31 mouse cellular contexts compared by ENCODE assay signal in the genomic region with DNA sequence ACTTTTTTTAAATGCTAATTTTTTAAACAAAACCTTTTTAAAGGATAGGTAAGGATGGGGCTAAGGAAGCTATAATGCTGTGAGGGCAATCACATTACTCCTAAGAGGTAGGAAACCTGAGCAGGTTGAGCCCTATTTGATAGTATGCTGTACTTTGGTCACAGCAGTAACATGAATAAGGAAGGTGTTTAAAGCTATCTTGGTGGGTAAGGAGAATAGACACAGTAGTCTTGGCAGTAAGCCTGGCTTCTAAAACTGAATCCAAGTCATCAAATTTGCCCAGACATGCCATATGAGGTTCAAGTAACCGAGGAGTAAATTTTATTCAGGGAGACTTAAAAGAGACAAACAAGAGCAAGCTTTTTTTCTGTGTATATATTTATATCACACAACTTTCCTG. TPM values are rescaled to one million over a fixed set of nuclear protein-coding genes. Genes with fewer than 3 reads are reported as not detected.
DNase-seq lines count a peak whose midpoint lies in the region; ATAC-seq and TF ChIP-seq lines count a peak whose summit lies in the region.
"Had no signal": no experiment of that assay in that cellular context is flagged by ENCODE, and none has a peak within 500 bp of the region (broad histone marks: within the 10 kb centered on the region; RNA-seq: fewer than 3 reads in every experiment).

No protein-coding gene starts in this region.

- H3K27me3 ChIP-seq in kidney, adult 2 months (replicated peaks; ENCODE audit: control insufficient read depth, insufficient read depth, low read length): no peaks in the 10 kb centered on the region
- H3K27me3 ChIP-seq in myocyte (ENCODE audit: control insufficient read depth, insufficient read depth, insufficient read length): no peaks in the 10 kb centered on the region
- H3K27me3 ChIP-seq: CH12.LX; embryonic facial prominence, embryonic 15.5 days; forebrain, embryonic 12.5 days; heart, embryonic 12.5 days; limb, embryonic 13.5 days; neural tube, embryonic 12.5 days; Patski had no signal

- no peak for DNase-seq in frontal cortex, postnatal 10 days (ENCODE audit: low spot score in 2 of 2)
- peak; percentile 15 for DNase-seq in kidney, adult 2 months
- no peak for DNase-seq in kidney, postnatal 25 days
- DNase-seq in brain, embryonic 14.5 days (ENCODE audit: low read depth): peak; percentile 19
- DNase-seq in thymus, postnatal 10 days (ENCODE audit: low spot score in 2 of 2): no peak
- no peak for DNase-seq in layer of hippocampus, postnatal 36 days
- DNase-seq: adrenal gland, postnatal 10 days; cerebellum, adult 18-20 months; gastrocnemius, postnatal 25 days; heart, adult 18-20 months; heart, postnatal 4 days; kidney, adult 8-10 months; kidney, postnatal 14 days; liver, postnatal 0 days; lung, postnatal 36 days; right cerebral cortex, adult 18-20 months; thymus, adult 2 months; thymus, postnatal 4 days had no signal

- H3K79me2 ChIP-seq in myocyte (ENCODE audit: control insufficient read depth, insufficient read depth): peaks cover 100% of the 10 kb centered on the region

- TF ChIP-seq CTCF in kidney, adult 2 months (conservative IDR thresholded peaks at IDR 0.05; ENCODE audit: insufficient read depth, insufficient read length, low read depth, low read length): no peak
- TF ChIP-seq CTCF in brain, embryonic 14.5 days (IDR thresholded peaks at IDR 0.05; ENCODE audit: borderline replicate concordance, extremely low read depth, insufficient read depth, insufficient read length): no peak

- WGBS in kidney, adult 2 months: 4% methylated on average over 1 of the region's 1 CpGs

- peak; percentile 51 for ATAC-seq in frontal cortex, adult (ENCODE audit: low TSS enrichment)
- ATAC-seq: liver, postnatal 0 days; midbrain, embryonic 16.5 days; Patski had no signal

- no peak for TF ChIP-seq POLR2A in kidney, adult 2 months (IDR thresholded peaks at IDR 0.05; ENCODE audit: low read depth, low read length)
- no peak for TF ChIP-seq POLR2A in brain, embryonic 14.5 days (IDR thresholded peaks at IDR 0.05; ENCODE audit: borderline replicate concordance, extremely low read depth, insufficient read depth, insufficient read length, poor library complexity, severe bottlenecking)
- no peak for TF ChIP-seq POLR2A in myocyte (IDR thresholded peaks at IDR 0.05; ENCODE audit: insufficient read length, low read depth)

- H3K4me1 ChIP-seq in kidney, adult 2 months (ENCODE audit: control insufficient read depth, insufficient read depth, low read length): peaks cover 4% of the 10 kb centered on the region; the same call in 1 of the 2 replicates
- H3K4me1 ChIP-seq: forebrain, embryonic 12.5 days; limb, embryonic 13.5 days; neural tube, embryonic 12.5 days had no signal

- peak overlapping the region; percentile 24 for H3K4me2 ChIP-seq in myocyte (ENCODE audit: low read depth)
- H3K4me2 ChIP-seq: embryonic facial prominence, embryonic 15.5 days; forebrain, embryonic 12.5 days; heart, embryonic 12.5 days; hindbrain, embryonic 14.5 days; limb, embryonic 13.5 days; liver, embryonic 11.5 days; midbrain, embryonic 11.5 days; neural tube, embryonic 12.5 days had no signal

- no peak overlapping the region for H3ac ChIP-seq in myocyte (ENCODE audit: control insufficient read depth, insufficient read length)

- H3K4me3 ChIP-seq in kidney, adult 2 months (ENCODE audit: insufficient read depth, low read depth, low read length): no peak overlapping the region
- H3K4me3 ChIP-seq in myocyte: no peak overlapping the region
- H3K4me3 ChIP-seq: embryonic facial prominence, embryonic 15.5 days; forebrain, embryonic 12.5 days; heart, embryonic 12.5 days; limb, embryonic 13.5 days; neural tube, embryonic 12.5 days had no signal

- no peak overlapping the region for H3K27ac ChIP-seq in kidney, adult 2 months (ENCODE audit: insufficient read depth, low read depth, low read length)
- H3K27ac ChIP-seq: embryonic facial prominence, embryonic 15.5 days; forebrain, embryonic 12.5 days; hindbrain, embryonic 14.5 days; limb, embryonic 13.5 days; neural tube, embryonic 12.5 days had no signal

- H3K36me3 ChIP-seq in kidney, adult 2 months (ENCODE audit: control insufficient read depth, insufficient read depth, low read length): no peaks in the 10 kb centered on the region
- no peaks in the 10 kb centered on the region for H3K36me3 ChIP-seq in myocyte (ENCODE audit: control insufficient read depth, insufficient read depth)
- H3K36me3 ChIP-seq: embryonic facial prominence, embryonic 15.5 days; forebrain, embryonic 12.5 days; heart, embryonic 12.5 days; limb, embryonic 13.5 days; neural tube, embryonic 12.5 days had no signal

TF ChIP-seq in myocyte, 11 proteins besides CTCF, POLR2A, EP300 and RAD21:
- TF ChIP-seq MAX (IDR thresholded peaks at IDR 0.05; ENCODE audit: low read depth): no peak
- no peak for TF ChIP-seq E2F4 (IDR thresholded peaks at IDR 0.05; ENCODE audit: insufficient read depth)
- no peak for TF ChIP-seq USF1 (IDR thresholded peaks at IDR 0.05; ENCODE audit: low read depth)
- TF ChIP-seq SRF (IDR thresholded peaks at IDR 0.05; ENCODE audit: control insufficient read depth, insufficient read length, low read depth): no peak
- no peak for TF ChIP-seq MYOD1 (IDR thresholded peaks at IDR 0.05; ENCODE audit: control insufficient read depth in 1 of 3, insufficient read length in 2 of 3, low read depth in 2 of 3)
- no peak for TF ChIP-seq REST (IDR thresholded peaks at IDR 0.05; ENCODE audit: insufficient read depth, insufficient read length)
- no peak for TF ChIP-seq TCF12 (IDR thresholded peaks at IDR 0.05; ENCODE audit: insufficient read depth, poor library complexity, severe bottlenecking)
- no peak for TF ChIP-seq TCF3 (IDR thresholded peaks at IDR 0.05; ENCODE audit: insufficient read length, low read depth)
- TF ChIP-seq CEBPB (IDR thresholded peaks at IDR 0.05; ENCODE audit: insufficient read depth, poor library complexity, severe bottlenecking): no peak
- no peak for TF ChIP-seq POLR2AphosphoS2 (IDR thresholded peaks at IDR 0.05; ENCODE audit: insufficient read length, low read depth)
- no peak for TF ChIP-seq MYOG (IDR thresholded peaks at IDR 0.05; ENCODE audit: control insufficient read depth in 1 of 3, insufficient read depth in 1 of 3, insufficient read length in 2 of 3, low read depth in 2 of 3)
TF ChIP-seq in myocyte: peak in this region for 0.

RNA-seq across cellular contexts. Expression of gene Nfatc3, which starts 10.9 kb away (rescaled TPM):
- polyA plus RNA-seq in kidney, adult 2 months (2012; rRNA removed): 18.6 and 19.5 TPM in 2 replicates
- 11.1 and 13.1 TPM in 2 replicates for polyA plus RNA-seq in brain, embryonic 14.5 days (2012; rRNA removed)
- polyA plus RNA-seq in myocyte (2012; fragmentation: generic; extraction: Trizol): 11.8 TPM
- total RNA-seq in layer of hippocampus, postnatal 36 days (2021): 10 to 100 TPM; 11.1 to 11.9 TPM

RNA-seq across cellular contexts. Expression of gene Ddx28, which starts 57.9 kb away (rescaled TPM):
- polyA plus RNA-seq in kidney, adult 2 months (2012; rRNA removed): 8.0 and 8.4 TPM in 2 replicates
- polyA plus RNA-seq in brain, embryonic 14.5 days (2012; rRNA removed): 16.5 and 17.8 TPM in 2 replicates
- polyA plus RNA-seq in myocyte (2012; fragmentation: generic; extraction: Trizol): 20.6 TPM
- 10 to 100 TPM; 11.5 to 14.6 TPM for total RNA-seq in layer of hippocampus, postnatal 36 days (2021)

Comparison
In these comparisons a context has a peak if more than half of its experiments do, and no peak if none do; other contexts are left out.
1. DNase-seq: peak in kidney, adult 2 months (single experiment) and brain, embryonic 14.5 days (single experiment); none in frontal cortex, postnatal 10 days (0 of 2), kidney, postnatal 25 days (0 of 2), thymus, postnatal 10 days (0 of 2) and layer of hippocampus, postnatal 36 days (0 of 2).